Mouse (Mus musculus) kidney, adult 11 months (tissue): ENCODE data around the gene Il1f9.

Experiments used
- DNase-seq: peaks from one replicate; pipeline ENCODE4 v3.0.0; 2022

Gene Il1f9

DNA sequence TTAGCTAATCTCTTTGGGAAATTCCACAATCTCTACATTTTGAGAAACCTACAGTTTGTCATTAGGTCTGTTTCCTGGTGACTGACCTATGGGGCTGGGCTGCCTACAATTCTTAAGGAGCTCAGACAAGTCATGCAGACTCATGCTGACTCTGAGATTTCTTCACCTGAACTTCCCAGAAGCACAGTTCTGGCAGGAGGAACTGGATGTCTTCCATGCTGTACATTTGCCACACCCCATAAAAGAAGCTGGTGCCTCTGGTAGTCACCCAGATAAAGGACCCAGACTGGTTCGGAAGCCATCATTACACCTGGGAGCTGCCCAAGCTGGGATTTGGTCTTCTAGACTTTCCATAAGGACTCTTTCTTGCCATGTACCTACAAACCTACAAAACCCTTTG lies at the start of gene Il1f9:
TSS of gene Il1f9 (plus strand) at position 301 of the 400 bp plus-strand sequence.
- no peak for DNase-seq

GRCm38 (mm10) chr2:24152861-24153260 lies 33.4 kb upstream of the Il1f9 start, which contains the start of gene Il1f8:
TSS of gene Il1f8 (plus strand) at chr2:24153161.
- no peak for DNase-seq

GRCm38 (mm10) chr2:24181683-24182331 lies 4.5 kb upstream of the Il1f9 start:
- peak; percentile 66 for DNase-seq

DNA sequence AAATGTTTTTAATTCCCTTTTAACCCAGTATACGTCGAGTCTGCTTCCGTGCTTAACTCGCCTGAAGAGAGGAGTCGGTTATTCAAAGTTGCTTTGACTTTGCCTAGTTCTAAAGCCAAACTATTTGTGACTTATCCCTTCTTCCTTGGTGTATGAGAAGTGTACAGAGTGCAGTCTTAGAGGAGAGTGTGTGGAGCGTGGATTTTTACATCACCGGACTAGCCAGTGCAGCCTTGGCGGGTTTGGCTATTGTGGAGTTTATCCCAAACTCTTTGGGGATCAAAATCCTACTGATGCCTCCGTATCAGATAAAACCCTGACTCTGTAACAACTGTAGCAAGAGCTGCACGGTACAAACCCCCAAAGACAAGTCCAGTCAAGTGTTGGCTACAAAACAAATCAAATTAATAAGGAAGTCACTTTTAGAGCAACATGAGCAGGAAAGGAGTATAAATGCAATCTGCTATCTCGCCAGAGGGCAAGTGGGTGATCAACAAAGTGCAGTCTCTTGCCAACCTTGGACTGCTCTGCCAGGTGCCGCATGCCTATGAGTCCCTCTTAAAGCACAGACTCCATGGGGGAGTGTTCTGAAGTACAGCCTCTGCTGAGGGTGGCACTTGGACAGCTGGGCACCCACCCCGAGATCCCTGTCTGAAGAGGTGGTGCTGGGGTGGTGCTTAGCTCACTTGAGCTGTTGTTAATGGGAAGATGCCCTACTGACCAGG lies 3.7 kb upstream of the Il1f9 start:
- peak; percentile 33 for DNase-seq

GRCm38 (mm10) chr2:24184092-24184491 lies 2.2 kb upstream of the Il1f9 start:
- DNase-seq: peak; percentile 12

DNA sequence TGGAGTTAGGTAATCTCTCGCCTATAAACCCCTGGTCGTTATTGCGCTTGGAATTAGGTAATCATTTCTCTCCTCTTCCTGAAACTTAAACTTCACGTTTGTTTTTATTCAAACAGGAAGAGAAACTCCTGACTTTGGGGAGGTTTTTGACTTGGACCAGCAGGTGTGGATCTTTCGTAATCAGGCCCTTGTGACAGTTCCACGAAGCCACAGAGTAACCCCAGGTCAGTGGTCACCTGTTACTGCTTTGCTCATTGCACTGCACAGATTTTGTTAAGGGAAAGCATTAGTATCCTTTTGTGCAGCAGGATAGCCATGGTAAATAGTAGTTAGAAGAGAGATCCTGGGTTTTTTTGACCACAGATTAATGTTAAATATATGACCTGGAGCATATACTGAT lies 1.3 kb downstream of the Il1f9 start:
- no peak for DNase-seq

DNA sequence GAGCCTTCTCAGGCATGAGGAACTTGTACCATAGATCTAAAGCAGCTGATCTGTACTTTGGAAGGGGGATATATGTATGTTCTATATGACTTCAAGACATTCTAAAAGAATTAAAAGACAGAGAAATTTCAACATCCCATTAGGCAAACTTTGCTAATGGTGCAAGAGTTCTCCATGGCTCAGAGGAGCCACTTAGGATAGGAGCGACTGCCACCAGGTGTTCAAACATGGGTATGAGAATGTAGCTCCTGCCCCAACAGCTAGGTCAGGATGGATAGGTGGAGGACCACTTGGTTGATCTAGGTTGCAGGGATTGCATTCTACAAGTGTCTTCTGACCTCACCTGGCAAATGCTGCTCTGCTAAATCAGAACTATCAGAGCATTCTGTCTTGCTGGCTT lies 1.9 kb downstream of the Il1f9 start:
- no peak for DNase-seq

DNA sequence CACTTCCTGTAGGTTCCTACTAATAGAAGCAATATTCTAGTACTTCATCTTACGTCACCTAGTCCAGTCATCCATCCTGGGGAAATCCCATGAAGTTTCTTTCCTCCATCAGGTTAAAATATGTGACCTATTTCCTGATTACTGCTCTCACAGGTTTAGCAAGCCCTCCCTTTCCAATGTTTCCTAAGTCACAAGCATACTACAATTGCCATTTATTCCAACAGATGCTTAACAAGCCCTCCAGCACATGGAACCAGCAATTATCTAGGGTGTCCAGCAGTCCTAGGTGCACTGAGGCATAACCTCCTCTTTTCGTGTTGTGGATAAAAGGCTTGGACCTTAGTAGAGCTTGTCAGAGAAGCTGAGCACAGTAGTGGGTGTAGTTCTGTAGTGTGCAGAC lies 28.8 kb downstream of the Il1f9 start, which contains the start of gene Il1f6:
TSS of gene Il1f6 (plus strand) at position 301 of the 400 bp plus-strand sequence.
- no peak for DNase-seq

DNA sequence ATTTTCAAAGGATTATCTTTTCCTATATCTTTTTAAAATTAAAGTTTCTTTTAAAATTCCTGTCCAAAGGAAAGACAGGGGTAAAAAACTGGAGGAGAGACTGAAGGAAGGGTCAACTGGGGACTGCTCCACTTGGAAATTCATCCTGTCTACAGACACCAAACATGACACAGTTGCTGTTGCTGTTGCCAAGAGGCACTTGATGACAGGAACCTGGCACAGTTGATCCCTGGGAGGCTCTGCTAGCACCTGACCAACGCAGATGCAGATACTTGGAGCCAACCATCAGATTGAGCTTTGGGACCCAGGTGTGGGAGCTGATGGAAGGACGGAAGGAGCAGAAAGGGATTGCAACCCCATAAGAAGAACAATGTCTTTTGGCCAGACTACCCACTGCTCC lies 40.9 kb downstream of the Il1f9 start:
- no peak for DNase-seq
